Mouse (Mus musculus) lung, embryonic 16.5 days (tissue): ENCODE measurements at regions not wholly inside any gene's neighbourhood (a gene's known extent, or its start where the extent isn't known, plus 50 kb on each side); places are given as distances from the start of the nearest gene placed in this dataset.

Source experiments
- ATAC-seq: fragments of 200-750 bp; cut with Nextera tagmentation; 2 replicates; pipeline ENCODE4 v1.8.0; 2017; ENCODE audit warnings: low read depth, mild to moderate bottlenecking, moderate library complexity
- H3K27ac ChIP-seq: fragments of 300-500 bp; sonication (generic); 2 replicates; pipeline ENCODE4 v1.5.1; 2014; ENCODE audit warnings: mild to moderate bottlenecking, control low read depth, low read length
- H3K27me3 ChIP-seq: fragments of 300-500 bp; sonication (generic); 2 replicates; pipeline ENCODE4 v1.6.1; 2014; ENCODE audit warnings: low read depth, low read length, mixed read lengths; ENCODE audit not compliant: control insufficient read depth, insufficient read depth
- H3K36me3 ChIP-seq: fragments of 300-500 bp; sonication (generic); 2 replicates; pipeline ENCODE4 v1.6.1; 2014; ENCODE audit warnings: low read length; ENCODE audit not compliant: control insufficient read depth, insufficient read depth
- H3K4me1 ChIP-seq: fragments of 300-500 bp; sonication (generic); replicated peaks from 2 replicates; pipeline ENCODE4 v1.6.1; 2014; ENCODE audit warnings: low read length, mixed read lengths; ENCODE audit not compliant: control insufficient read depth, insufficient read depth
- H3K4me2 ChIP-seq: fragments of 300-500 bp; sonication (generic); 2 replicates; pipeline ENCODE4 v1.6.1; 2014; ENCODE audit warnings: low read depth, low read length, control low read depth
- H3K4me3 ChIP-seq: fragments of 300-500 bp; sonication (generic); 2 replicates; pipeline ENCODE4 v1.5.1; 2014; ENCODE audit warnings: mild to moderate bottlenecking, low read length, control low read depth
- H3K9ac ChIP-seq: fragments of 300-500 bp; sonication (generic); 2 replicates; pipeline ENCODE4 v1.6.1; 2014; ENCODE audit warnings: low read length, control low read depth
- H3K9me3 ChIP-seq: fragments of 300-500 bp; sonication (generic); 2 replicates; pipeline ENCODE4 v1.6.1; 2016; ENCODE audit warnings: low read length; ENCODE audit not compliant: control insufficient read depth
- WGBS: fragments of 180-500 bp; shearing (Covaris S2); extraction: QIAGEN DNeasy Blood & Tissue Kit; methylation state at CpG from one replicate; pipeline ENCODE4 v1.1.7; 2014; 5-methylcytosine and 5-hydroxymethylcytosine counted together

DNA sequence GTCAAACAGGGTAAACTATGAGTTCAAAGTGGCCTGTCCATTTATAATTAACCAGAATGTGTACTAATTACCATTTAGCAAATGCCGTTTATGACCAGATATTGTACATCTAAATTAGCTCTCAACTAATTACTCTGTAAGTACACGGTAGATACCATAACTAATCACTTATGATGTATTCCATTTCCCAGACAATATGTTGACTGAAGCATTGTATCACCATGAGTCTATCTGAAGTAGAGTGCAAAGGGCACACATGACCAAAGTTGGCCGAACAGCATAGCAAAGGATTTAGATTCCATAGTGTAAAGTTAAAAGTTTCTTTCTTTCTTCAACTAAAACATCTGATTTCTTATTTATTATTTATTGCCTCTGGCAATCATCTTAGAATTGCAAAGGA lies 227.5 kb downstream of the Nfkbiz start:
- Histone ChIP-seq H3K9me3 (0 out of 2 replicates have a peak, but pooled peaks cover 2% of the 10 kb centered on the region), H3K4me3 (no peak overlapping the region), H3K27me3 (no peaks in the 10 kb centered on the region), H3K9ac (no peak overlapping the region), H3K4me1 (peaks cover 3% of the 10 kb centered on the region; the same call in 1 of the 2 replicates), H3K27ac (no peak overlapping the region), H3K36me3 (no peaks in the 10 kb centered on the region), H3K4me2 (no peak overlapping the region)
- WGBS, result 81% methylated on average over 3 of the region's 3 CpGs
- no peak for ATAC-seq

DNA sequence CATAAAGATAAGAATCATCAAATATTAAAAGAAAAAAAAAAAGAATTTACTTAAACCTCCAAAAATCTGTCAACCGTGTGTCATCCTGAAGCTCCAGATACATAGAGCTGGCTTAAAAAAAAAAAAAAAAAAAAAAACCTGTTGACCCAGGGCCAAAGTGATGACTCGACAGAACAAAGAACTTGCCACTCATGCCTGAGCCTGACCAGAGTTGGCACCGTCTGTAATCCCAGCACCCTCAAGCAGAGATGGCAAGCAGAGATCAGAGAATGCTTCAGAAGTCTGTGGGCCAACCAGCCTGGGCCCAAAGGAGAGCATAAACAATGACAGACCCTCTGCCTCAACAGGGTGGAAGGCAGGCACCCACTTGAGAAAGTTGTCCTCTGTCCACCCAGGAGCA lies 230.3 kb downstream of the Nfkbiz start:
- Histone ChIP-seq H3K27me3 (no peaks in the 10 kb centered on the region), H3K4me1 (peaks cover 4% of the 10 kb centered on the region; the same call in 1 of the 2 replicates), H3K4me3 (no peak overlapping the region), H3K9ac (no peak overlapping the region), H3K9me3 (0 out of 2 replicates have a peak, but pooled peaks cover 2% of the 10 kb centered on the region), H3K36me3 (no peaks in the 10 kb centered on the region), H3K4me2 (no peak overlapping the region), H3K27ac (no peak overlapping the region)
- WGBS, result 76% methylated on average over 3 of the region's 3 CpGs
- no peak for ATAC-seq

DNA sequence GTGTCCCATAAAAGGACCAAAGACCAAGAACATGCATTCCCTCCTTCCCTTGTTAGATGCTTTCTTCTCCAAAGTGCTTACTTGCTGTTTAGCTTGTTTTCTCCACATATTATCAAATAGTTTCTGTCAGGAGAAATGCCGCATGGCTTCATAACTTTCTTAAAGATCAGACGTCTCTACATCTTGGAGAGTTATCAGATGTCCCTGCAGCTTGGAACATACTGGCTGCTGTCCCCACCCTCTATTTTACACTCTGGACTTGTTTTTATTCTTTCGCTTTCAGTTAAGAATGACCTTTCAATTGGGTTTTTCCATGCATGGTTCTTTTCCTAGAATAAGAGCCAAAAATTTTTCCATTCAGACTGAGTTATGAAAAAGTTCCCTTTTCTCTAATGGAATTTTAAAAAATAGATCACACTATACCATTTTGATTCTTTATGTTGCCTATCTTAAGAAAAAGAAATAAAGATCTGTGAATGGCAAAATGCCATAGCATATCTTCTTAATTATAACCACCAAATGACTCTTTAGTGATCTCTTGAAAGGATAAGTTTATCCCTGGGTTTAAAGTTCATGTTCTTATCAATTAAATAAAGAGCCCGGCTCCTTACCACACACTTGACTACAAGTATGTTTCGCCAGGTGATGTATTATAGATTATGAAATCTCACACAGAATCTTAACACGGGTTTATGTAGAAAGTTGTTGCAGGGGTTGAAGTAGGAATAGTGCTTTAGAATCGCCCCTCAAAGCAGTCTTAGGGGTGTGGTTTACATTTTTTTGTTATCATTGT lies 232.1 kb downstream of the Nfkbiz start:
- H3K9ac ChIP-seq, result no peak overlapping the region
- peaks cover 4% of the 10 kb centered on the region; the same call in 1 of the 2 replicates for H3K4me1 ChIP-seq
- no peaks in the 10 kb centered on the region for H3K27me3 ChIP-seq
- H3K4me2 ChIP-seq, result no peak overlapping the region
- no peak for ATAC-seq
- 54% methylated on average over 7 of the region's 7 CpGs for WGBS
- H3K4me3 ChIP-seq, result no peak overlapping the region
- H3K27ac ChIP-seq, result no peak overlapping the region
- H3K9me3 ChIP-seq, result 0 out of 2 replicates have a peak, but pooled peaks cover 2% of the 10 kb centered on the region
- H3K36me3 ChIP-seq, result no peaks in the 10 kb centered on the region

DNA sequence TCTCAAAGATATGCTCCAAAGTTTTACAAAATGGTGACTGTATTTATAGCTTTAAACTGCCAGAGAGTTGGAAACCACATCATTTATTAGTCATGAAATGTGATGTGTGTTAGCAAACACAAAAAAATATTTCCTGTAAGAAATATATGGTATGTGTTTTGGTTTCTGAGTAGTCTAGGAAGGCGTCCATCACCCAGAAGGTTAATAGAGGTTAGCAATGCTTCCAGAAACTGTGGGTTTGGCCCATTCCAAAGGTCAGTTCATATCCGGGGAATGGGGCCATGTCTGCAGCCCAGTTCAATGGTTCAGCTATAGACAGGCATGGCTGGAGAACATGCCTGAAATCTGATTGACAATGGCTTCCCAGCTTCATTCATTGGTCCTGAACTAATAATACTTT lies 235.1 kb downstream of the Nfkbiz start:
- H3K9me3 ChIP-seq, result no peaks in the 10 kb centered on the region
- no peaks in the 10 kb centered on the region for H3K36me3 ChIP-seq
- H3K4me3 ChIP-seq, result no peak overlapping the region
- ATAC-seq, result no peak
- H3K27me3 ChIP-seq, result no peaks in the 10 kb centered on the region
- no peak overlapping the region for H3K9ac ChIP-seq
- H3K4me1 ChIP-seq, result peaks cover 4% of the 10 kb centered on the region; the same call in 1 of the 2 replicates
- H3K27ac ChIP-seq, result no peak overlapping the region
- 62% methylated on average over 2 of the region's 2 CpGs for WGBS
- no peak overlapping the region for H3K4me2 ChIP-seq

DNA sequence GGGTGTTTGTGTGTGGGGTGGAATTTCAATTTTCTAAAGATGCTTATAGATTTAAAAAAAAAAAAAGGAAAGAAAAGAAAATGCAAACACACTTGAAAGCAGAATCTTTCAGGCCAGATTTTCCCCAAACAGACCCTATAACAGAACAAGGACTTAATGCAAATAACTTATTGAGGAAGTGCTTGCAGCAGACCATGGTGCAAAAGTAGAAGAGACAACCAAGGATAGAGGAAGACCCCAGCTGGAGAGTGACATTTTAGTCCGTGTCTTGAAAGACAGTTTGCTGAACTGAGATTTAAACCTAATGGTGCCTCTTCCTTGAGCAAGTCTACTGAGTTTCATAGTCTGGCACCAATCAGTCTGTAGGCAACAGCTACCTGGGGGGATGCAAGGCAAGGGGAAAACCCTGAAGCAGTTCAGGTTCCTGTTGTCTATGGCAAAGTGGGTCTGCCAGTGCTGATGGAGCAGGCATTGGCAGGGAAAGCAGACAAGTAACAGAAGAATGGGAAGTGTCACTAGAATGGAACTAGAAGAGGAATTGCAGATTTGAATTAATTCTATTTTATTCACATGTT lies 249.2 kb downstream of the Nfkbiz start:
- no peaks in the 10 kb centered on the region for H3K36me3 ChIP-seq
- no peaks in the 10 kb centered on the region for H3K9me3 ChIP-seq
- no peak overlapping the region for H3K27ac ChIP-seq
- no peak for ATAC-seq
- no peaks in the 10 kb centered on the region for H3K27me3 ChIP-seq
- no peak overlapping the region for H3K9ac ChIP-seq
- 70% methylated on average over 1 of the region's 1 CpGs for WGBS
- H3K4me1 ChIP-seq, result no peaks in the 10 kb centered on the region
- H3K4me2 ChIP-seq, result no peak overlapping the region
- no peak overlapping the region for H3K4me3 ChIP-seq

DNA sequence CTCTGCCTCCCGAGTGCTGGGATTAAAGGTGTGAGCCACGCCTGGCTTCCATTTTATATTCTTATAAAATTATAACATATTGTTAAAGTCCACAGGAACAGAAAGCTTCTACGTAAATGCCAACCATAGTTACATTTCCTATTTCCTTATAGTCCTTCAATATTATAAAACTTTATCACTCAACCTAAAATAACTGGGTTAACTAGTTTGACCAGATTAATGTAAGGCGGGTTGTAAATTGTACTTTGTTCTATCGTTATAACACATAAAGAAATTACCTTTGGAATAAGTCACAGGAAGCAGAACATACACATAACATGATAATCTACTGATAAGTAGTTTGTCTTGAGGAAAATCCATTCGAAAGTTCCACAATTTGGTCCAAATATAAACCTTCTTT lies 251.6 kb downstream of the Nfkbiz start:
- Histone ChIP-seq H3K4me3 (no peak overlapping the region), H3K9me3 (no peaks in the 10 kb centered on the region), H3K4me1 (peaks cover 3% of the 10 kb centered on the region; the same call in 1 of the 2 replicates), H3K9ac (no peak overlapping the region), H3K27ac (no peak overlapping the region), H3K4me2 (no peak overlapping the region), H3K36me3 (no peaks in the 10 kb centered on the region), H3K27me3 (no peaks in the 10 kb centered on the region)
- WGBS, result 81% methylated on average over 6 of the region's 6 CpGs
- no peak for ATAC-seq

DNA sequence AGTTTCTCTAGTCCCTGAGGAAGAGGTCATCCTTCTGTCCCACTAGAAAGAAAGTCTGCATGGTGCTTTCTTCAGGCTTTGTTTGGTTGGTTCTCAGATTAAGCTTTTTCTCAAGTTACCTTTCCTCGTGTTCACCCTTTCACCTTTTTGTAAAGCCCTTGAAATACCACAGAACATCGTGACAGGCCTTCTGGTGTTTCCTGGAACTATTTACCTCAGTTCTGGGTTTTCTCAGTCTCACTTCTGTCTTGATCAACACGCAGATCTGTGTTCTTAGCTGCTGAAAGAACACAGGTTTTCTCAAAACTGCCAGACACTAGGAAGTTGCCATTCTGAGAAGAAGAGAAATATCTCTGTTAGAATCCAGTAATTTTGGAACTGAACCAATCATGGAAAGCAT lies 255.8 kb downstream of the Nfkbiz start:
- Histone ChIP-seq H3K4me1 (peaks cover 3% of the 10 kb centered on the region; the same call in 1 of the 2 replicates), H3K9ac (no peak overlapping the region), H3K4me2 (no peak overlapping the region), H3K36me3 (no peaks in the 10 kb centered on the region), H3K27ac (no peak overlapping the region), H3K27me3 (no peaks in the 10 kb centered on the region), H3K9me3 (no peaks in the 10 kb centered on the region), H3K4me3 (no peak overlapping the region)
- ATAC-seq, result no peak
- WGBS, result 24% methylated on average over 3 of the region's 3 CpGs

DNA sequence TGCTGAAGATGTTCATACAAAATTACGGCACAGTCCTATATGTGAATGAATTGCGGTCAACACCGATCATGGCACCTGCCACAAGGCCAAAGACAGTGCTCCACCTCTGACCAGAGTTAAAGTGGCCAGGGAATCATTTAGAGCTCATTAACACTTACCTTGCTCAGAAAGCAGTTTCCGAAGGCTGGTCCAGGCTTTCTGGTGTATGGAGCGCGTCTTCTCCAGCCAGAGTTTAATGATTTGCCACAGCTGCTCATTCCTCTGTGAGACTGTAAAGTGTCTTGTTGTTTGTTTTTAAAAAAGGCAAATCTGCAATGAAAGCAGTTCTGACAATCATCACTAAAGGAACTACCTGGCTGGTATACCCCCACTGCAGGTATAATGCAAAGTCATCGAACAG lies 256.7 kb downstream of the Nfkbiz start:
- WGBS, result 87% methylated on average over 7 of the region's 7 CpGs
- Histone ChIP-seq H3K9me3 (no peaks in the 10 kb centered on the region), H3K9ac (no peak overlapping the region), H3K4me1 (peaks cover 3% of the 10 kb centered on the region; the same call in 1 of the 2 replicates), H3K27me3 (no peaks in the 10 kb centered on the region), H3K36me3 (no peaks in the 10 kb centered on the region), H3K27ac (no peak overlapping the region), H3K4me3 (no peak overlapping the region), H3K4me2 (no peak overlapping the region)
- ATAC-seq, result no peak

DNA sequence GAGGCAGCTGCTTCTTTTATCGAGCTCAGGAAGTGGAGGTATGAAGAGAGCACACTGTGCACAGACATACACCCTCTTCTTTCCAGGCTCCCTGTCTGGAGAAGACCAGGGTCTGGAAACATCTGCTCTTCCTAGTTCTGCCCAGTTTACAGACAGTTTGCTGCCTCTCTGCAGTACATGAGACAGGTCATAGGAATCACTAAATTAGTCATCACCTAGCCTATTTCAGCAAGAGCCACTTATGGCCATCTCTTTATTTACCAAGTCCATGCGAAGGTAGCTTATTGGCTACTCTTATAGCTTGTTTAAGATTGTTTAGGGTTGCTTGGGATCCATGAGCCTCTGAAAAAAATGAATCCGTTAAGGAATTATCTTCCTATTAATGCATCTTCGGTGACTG lies 257.9 kb downstream of the Nfkbiz start:
- Histone ChIP-seq H3K9me3 (no peaks in the 10 kb centered on the region), H3K36me3 (no peaks in the 10 kb centered on the region), H3K27ac (no peak overlapping the region), H3K4me3 (no peak overlapping the region), H3K27me3 (no peaks in the 10 kb centered on the region), H3K4me1 (peaks cover 3% of the 10 kb centered on the region; the same call in 1 of the 2 replicates), H3K9ac (no peak overlapping the region), H3K4me2 (no peak overlapping the region)
- ATAC-seq, result no peak
- 75% methylated on average over 4 of the region's 4 CpGs for WGBS
